Mouse (Mus musculus) hindbrain, postnatal 0 days (tissue): ENCODE results near the gene M6pr. TPM values are rescaled to one million over a fixed set of nuclear protein-coding genes. Genes with fewer than 3 reads are reported as not detected.
A peak's percentile ranks its signal among the peaks of the same experiment; 100 is the strongest.
"Not testable (repeated sequence)": the region's sequence is repeated elsewhere in the genome, so short reads cannot be mapped to it uniquely, and the experiment has no call there.

ENCODE experiments used
- ATAC-seq: fragments of 200-750 bp; cut with Nextera tagmentation; 2 replicates; pipeline ENCODE4 v1.8.0; 2017; ENCODE audit warnings: mild to moderate bottlenecking, moderate TSS enrichment, moderate library complexity
- DNase-seq: peaks from one replicate; pipeline ENCODE4 v3.0.0-alpha.2; 2015; ENCODE audit warnings: low spot score
- H3K27ac ChIP-seq: fragments of 300-500 bp; sonication (generic); 2 replicates; pipeline ENCODE4 v1.5.1; 2014; ENCODE audit warnings: mild to moderate bottlenecking
- H3K27me3 ChIP-seq: fragments of 300-500 bp; sonication (generic); 2 replicates; pipeline ENCODE4 v1.6.1; 2014; ENCODE audit warnings: low read length, mixed read lengths; ENCODE audit not compliant: insufficient read depth
- H3K36me3 ChIP-seq: fragments of 300-500 bp; sonication (generic); 2 replicates; pipeline ENCODE4 v1.6.1; 2014; ENCODE audit warnings: low read length, mixed read lengths; ENCODE audit not compliant: insufficient read depth
- H3K4me1 ChIP-seq: fragments of 300-500 bp; sonication (generic); 2 replicates; pipeline ENCODE4 v1.6.1; 2014; ENCODE audit warnings: antibody characterized with exemption, low read length, mixed read lengths; ENCODE audit not compliant: insufficient read depth
- H3K4me2 ChIP-seq: fragments of 300-500 bp; sonication (generic); 2 replicates; pipeline ENCODE4 v1.6.1; 2014; ENCODE audit warnings: low read depth, mild to moderate bottlenecking, low read length, moderate library complexity, mixed read lengths
- H3K4me3 ChIP-seq: fragments of 300-500 bp; sonication (generic); 2 replicates; pipeline ENCODE4 v1.5.1; 2014; ENCODE audit warnings: low read length
- H3K9ac ChIP-seq: fragments of 300-500 bp; sonication (generic); replicated peaks from 2 replicates; pipeline ENCODE4 v1.6.1; 2014; ENCODE audit warnings: mild to moderate bottlenecking, low read length, moderate library complexity, mixed read lengths
- H3K9me3 ChIP-seq: fragments of 300-500 bp; sonication (generic); 2 replicates; pipeline ENCODE4 v1.6.1; 2016; ENCODE audit warnings: low read length, mixed read lengths
- CTCF ChIP-seq: IDR thresholded peaks from 2 replicates; pipeline ENCODE4 v1.5.1; 2016; ENCODE audit warnings: antibody characterized with exemption, control low read depth, low read depth
- WGBS: fragments of 180-500 bp; shearing (Covaris S2); extraction: QIAGEN DNeasy Blood & Tissue Kit; methylation state at CpG from one replicate; pipeline ENCODE4 v1.1.7; 2014; 5-methylcytosine and 5-hydroxymethylcytosine counted together
- polyA plus RNA-seq: library from polyadenylated mRNA; unstranded; fragments of >200 nt; fragmentation: Nextera tagmentation; extraction: Ambion mirVana; gene quantifications from 2 replicates; pipeline ENCODE4 v1.2.1, GENCODE M21; 2015
- total RNA-seq: library from RNA; depleted of rRNA; stranded (reverse); fragments of >200 nt; gene quantifications from 2 replicates; pipeline ENCODE4 v1.2.3, GENCODE M21; 2014

Gene M6pr
- total and polyA plus RNA-seq, 2 experiments from 2014 or later = 48.5 to 48.8 TPM

DNA sequence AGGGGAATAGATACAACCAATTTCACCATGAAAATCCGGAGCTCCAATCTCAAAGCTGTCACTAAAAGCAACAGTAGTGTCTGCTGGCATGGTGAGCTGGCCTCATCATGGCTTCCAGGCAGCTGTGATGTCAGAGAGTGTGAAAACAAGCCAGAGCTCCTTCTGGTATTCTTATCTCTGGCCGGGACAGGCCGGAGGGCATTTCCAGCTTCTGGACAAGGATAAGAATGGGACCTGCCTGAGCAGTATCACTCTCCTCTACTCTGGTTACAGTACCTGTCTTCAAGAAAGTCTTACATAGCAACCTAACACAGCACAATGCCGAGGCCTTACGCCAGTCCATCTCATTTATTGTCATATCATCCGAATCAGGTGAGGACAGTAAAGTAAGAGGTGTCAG lies 37.2 kb downstream of the M6pr start:
- no peaks in the 10 kb centered on the region for H3K36me3 ChIP-seq
- H3K4me2 ChIP-seq = no peak overlapping the region
- DNase-seq (no peak), ATAC-seq (no peak)
- no peak for TF ChIP-seq CTCF
- WGBS = 90% methylated on average over 6 of the region's 6 CpGs
- H3K9ac ChIP-seq = no peak overlapping the region
- H3K4me1 ChIP-seq = no peaks in the 10 kb centered on the region
- no peaks in the 10 kb centered on the region for H3K9me3 ChIP-seq
- H3K27me3 ChIP-seq = no peaks in the 10 kb centered on the region
- no peak overlapping the region for H3K4me3 ChIP-seq
- H3K27ac ChIP-seq = no peak overlapping the region

GRCm38 (mm10) chr6:122346399-122346798 lies 37.9 kb downstream of the M6pr start:
- no peak overlapping the region for H3K4me3 ChIP-seq
- DNase-seq = no peak
- TF ChIP-seq CTCF = no peak
- H3K4me1 ChIP-seq = no peaks in the 10 kb centered on the region
- H3K27me3 ChIP-seq = no peaks in the 10 kb centered on the region
- no peak overlapping the region for H3K27ac ChIP-seq
- H3K9me3 ChIP-seq = no peaks in the 10 kb centered on the region
- 85% methylated on average over 5 of the region's 7 CpGs for WGBS
- H3K9ac ChIP-seq = no peak overlapping the region
- H3K36me3 ChIP-seq = no peaks in the 10 kb centered on the region
- H3K4me2 ChIP-seq = no peak overlapping the region
- no peak for ATAC-seq

- WGBS = 67% methylated on average over 1 of the region's 1 CpGs
- H3K4me1 ChIP-seq, H3K36me3 ChIP-seq, H3K4me2 ChIP-seq, H3K9ac ChIP-seq, H3K9me3 ChIP-seq, H3K4me3 ChIP-seq, H3K27ac ChIP-seq, ATAC-seq, H3K27me3 ChIP-seq, DNase-seq: not testable (repeated sequence)
Measured at GRCm38 (mm10) chr6:122347326-122347725, 38.8 kb downstream of the M6pr start.

GRCm38 (mm10) chr6:122355909-122356308 lies 47.4 kb downstream of the M6pr start:
- no peak overlapping the region for H3K27ac ChIP-seq
- TF ChIP-seq CTCF = no peak
- H3K4me2 ChIP-seq = no peak overlapping the region
- H3K9me3 ChIP-seq = no peaks in the 10 kb centered on the region
- no peak overlapping the region for H3K4me3 ChIP-seq
- ATAC-seq = no peak
- no peak for DNase-seq
- 71% methylated on average over 9 of the region's 9 CpGs for WGBS
- no peaks in the 10 kb centered on the region for H3K27me3 ChIP-seq
- no peaks in the 10 kb centered on the region for H3K4me1 ChIP-seq
- H3K9ac ChIP-seq = no peak overlapping the region
- H3K36me3 ChIP-seq = no peaks in the 10 kb centered on the region

GRCm38 (mm10) chr6:122357089-122357488 lies 48.6 kb downstream of the M6pr start:
- DNase-seq (no peak), ATAC-seq (no peak)
- no peaks in the 10 kb centered on the region for H3K27me3 ChIP-seq
- no peaks in the 10 kb centered on the region for H3K9me3 ChIP-seq
- 97% methylated on average over 1 of the region's 1 CpGs for WGBS
- no peak overlapping the region for H3K4me2 ChIP-seq
- H3K9ac ChIP-seq = no peak overlapping the region
- no peak for TF ChIP-seq CTCF
- no peaks in the 10 kb centered on the region for H3K4me1 ChIP-seq
- H3K27ac ChIP-seq = no peak overlapping the region
- H3K4me3 ChIP-seq = no peak overlapping the region
- no peaks in the 10 kb centered on the region for H3K36me3 ChIP-seq

DNA sequence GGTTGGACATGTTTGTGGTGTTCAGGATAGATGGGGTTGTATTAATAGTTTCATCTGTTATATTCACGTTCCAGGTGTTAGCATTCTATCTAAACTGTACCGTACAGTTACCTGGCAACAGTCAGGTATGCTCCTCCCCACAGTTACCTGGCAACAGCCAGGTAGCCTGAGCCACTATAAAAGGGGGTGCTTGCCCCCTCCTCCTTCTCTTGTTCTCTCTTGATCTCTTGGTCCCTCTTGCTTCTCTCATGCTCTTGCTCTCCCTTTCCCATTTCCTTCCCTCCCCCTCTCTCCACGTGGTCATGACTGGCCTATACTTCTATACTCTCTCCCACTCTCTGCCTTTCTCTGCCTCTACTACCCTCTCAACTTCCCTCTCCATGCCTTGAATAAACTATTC lies 57.2 kb downstream of the M6pr start:
- H3K4me3 ChIP-seq = no peak overlapping the region
- H3K4me2 ChIP-seq = no peak overlapping the region
- no peaks in the 10 kb centered on the region for H3K9me3 ChIP-seq
- no peak for DNase-seq
- peak; percentile 24; the same call in 1 of the 2 replicates for ATAC-seq
- H3K27me3 ChIP-seq = no peaks in the 10 kb centered on the region
- H3K4me1 ChIP-seq = no peaks in the 10 kb centered on the region
- WGBS = 56% methylated on average over 3 of the region's 3 CpGs
- no peak overlapping the region for H3K27ac ChIP-seq
- no peak overlapping the region for H3K9ac ChIP-seq
- no peak for TF ChIP-seq CTCF
- no peaks in the 10 kb centered on the region for H3K36me3 ChIP-seq

DNA sequence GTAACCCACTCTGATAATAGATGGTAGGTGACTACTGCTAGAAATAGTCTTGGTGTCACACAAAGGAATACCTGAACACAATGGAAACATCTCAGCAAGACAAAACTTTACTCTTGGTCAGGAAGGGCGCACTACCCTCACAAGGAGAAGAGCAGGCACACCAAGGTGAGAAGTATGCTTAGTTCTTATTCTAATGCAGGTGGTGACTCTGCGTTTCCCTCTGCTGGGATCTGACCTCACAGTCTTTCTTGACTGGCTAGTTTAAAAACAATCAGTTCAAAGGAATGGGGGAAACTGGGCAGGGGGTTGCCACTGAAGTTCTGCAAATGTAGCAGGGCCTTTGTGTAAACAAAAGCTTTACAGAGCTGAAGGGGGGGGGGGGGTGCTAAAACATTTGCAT lies 57.8 kb downstream of the M6pr start:
- Histone ChIP-seq H3K9ac (no peak overlapping the region), H3K9me3 (no peaks in the 10 kb centered on the region), H3K27ac (no peak overlapping the region), H3K27me3 (no peaks in the 10 kb centered on the region), H3K4me1 (no peaks in the 10 kb centered on the region), H3K4me3 (no peak overlapping the region), H3K36me3 (no peaks in the 10 kb centered on the region), H3K4me2 (no peak overlapping the region)
- DNase-seq (no peak), ATAC-seq (no peak)
- WGBS = 32% methylated on average over 2 of the region's 2 CpGs
- TF ChIP-seq CTCF = no peak
